Mouse (Mus musculus) retina, embryonic 14.5 days (tissue): ENCODE measurements around the gene Rsph3b.

Experiments
- DNase-seq: peaks from one replicate; pipeline ENCODE4 v3.0.0-alpha.2; 2015; ENCODE audit warnings: low spot score

Gene Rsph3b

DNA sequence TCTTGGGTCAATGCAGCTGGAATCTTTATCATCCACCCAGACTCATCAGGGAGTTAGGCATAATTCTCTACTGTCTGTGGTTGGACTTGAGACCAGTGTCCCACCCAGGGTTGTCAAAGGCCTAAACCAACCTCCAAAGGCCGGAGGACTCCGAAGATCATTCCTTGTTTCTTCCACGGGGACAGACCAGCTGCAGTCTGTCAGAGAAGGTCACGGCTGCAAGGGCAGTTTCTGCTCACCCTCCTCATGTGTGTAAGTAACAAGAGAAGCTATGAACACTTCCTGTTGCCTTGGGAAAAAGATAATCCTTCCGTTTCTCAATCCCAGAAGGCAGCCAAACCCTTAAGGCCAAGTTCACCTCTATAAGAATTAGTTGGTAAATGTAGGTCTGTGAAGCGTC lies 85.0 kb downstream of the Rsph3b start:
- no peak for DNase-seq

DNA sequence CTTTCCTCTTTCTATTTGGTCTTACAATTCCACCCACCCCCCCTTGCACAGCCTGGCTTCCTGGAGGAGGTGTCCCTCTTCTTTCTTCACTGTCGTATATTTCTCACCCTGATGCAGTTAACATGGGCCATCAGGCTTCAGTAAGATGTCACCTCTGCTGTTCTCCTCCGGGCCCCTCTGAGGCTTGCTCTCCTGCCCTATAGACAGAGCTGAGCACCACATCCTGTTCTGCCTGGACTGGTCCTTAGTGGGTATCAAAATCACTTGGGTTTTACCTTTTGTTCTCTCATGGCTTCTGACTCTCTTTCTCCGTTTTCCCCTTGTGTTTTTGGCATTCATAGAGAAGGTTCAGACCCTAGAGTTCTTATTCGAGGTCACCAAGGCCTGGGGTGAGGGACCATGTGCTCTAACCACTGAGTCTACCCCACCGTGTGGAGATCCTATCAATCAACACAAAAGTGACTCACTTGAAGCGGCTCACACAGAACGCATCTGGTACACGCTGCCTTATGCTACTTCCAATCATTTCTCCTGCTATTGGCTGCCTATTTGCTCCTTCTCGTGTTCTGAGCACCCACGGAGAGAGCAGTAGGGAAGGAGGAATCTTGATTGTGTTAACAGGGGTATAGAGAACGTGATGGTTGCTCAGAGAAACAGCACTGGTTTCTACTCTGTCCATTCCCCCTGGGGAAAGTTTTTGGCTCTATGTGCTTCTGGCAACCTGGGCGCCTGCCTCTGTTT lies 86.3 kb downstream of the Rsph3b start:
- DNase-seq = no peak

DNA sequence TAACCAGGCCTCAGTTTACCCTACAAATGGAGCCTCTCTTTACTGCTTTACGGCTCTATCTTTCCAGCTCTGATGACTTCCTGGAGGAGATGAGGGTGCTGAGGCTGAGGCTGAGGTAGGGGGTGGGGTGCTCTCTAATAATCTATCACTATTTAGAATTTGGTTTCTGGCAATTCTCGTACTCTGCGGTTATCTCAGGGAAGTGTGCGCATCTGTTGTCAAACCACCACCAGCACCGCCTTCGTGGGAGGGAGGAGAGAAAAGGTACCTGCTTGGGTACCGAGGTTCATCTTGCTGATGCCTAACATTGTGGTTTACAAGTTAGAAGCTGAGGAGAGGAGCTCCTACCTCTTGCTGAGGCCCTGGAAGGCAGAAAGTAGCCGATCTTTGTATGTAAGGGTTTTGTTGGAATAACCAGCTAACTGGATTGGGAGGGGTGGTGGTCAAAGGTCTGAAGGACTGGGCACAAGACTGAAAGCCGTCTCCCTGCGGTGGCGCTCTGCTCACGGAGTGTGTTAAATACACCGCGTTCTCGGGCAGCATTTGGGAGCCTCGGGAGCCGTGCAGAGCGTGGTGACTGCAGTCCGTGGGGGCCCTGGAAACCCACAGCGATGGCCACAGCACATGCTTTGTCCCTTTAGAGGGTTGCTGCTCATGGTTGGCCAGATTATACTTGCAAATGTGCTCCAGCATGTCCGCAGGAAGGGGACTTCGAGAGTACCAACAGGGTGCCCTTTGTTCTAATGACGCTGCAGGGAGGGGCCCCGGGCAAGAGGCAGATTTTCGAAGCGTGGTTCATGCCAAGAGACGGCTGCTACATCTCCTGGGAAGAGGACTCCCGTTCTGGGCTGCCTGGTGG lies 87.1 kb downstream of the Rsph3b start:
- peak; percentile 63 for DNase-seq

DNA sequence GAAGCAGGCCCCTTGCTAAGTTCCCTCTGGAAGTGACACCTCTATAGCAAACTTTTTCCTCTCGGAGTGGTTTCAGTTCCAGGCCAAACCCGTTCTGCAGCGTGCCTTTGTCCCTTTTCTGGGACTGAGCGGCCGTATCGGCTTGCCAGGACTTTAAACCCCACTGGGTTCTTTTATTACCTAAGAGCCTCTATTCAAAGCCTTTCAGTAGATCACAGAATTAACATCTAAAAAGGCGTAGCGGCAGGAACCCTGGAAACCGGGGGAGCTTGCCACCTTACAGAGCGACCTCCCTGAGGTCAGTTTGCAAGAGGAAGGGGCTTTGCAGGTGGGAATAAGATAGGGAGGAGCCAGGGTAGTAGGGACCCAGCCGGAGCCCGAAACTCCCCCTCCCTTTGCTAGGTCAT lies 88.0 kb downstream of the Rsph3b start:
- DNase-seq = no peak

DNA sequence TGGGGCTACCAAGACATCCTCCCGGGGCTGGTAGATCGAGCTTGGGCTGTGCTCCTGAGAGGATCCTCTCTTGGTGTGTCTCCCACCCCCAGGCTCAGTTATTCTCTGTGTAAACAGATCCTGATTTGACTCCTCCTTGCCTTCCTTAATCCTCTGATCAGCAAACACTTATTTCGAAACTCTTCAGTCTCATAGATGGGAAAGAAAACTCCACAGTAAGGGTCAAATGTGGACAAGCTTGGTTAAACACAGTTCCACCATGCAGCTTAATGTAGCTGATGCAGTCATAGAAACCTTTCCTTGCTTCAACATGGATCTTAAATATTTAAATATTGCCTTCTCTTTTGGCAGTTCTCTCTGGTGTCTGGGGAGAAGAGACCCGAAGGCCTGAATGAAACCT lies 88.4 kb downstream of the Rsph3b start:
- DNase-seq = no peak
